Mouse (Mus musculus): ENCODE results near the gene Gm28168. TPM values are rescaled to one million over a fixed set of nuclear protein-coding genes. Genes with fewer than 3 reads are reported as not detected.
"Not testable (repeated sequence)": the region's sequence is repeated elsewhere in the genome, so short reads cannot be mapped to it uniquely, and the experiment has no call there.

Gene Gm28168
- polyA plus RNA-seq (2015; fragmentation: Nextera tagmentation; extraction: Ambion mirVana), result not detected in 2 replicates

DNA sequence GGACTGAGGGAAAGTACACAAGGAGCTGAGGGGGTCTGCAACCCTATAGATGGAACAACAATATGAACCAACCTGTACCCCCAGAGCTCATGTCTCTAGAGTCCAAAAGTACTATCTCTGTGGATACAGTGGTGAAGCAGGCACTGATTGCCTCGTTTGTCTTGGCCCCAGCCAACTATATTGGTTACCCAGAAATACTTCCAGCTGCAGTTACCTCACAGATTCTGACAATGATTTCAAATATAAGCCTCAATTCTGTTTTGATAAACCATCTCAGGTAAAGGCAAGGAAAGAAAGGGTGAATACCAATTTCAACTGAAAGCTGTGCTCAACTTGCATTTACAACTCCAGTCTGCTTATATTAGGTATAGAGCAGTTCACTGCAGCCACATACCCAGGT lies at the start of gene Gm28168:
Gm28168 (plus strand) TSS at position 301 of the 400 bp plus-strand sequence.
- not testable (repeated sequence) for DNase-seq; H3K36me3 ChIP-seq (replicated peaks; ENCODE audit: insufficient read depth, low read length); H3K4me2 ChIP-seq (ENCODE audit: low read depth, low read length); H3K4me1 ChIP-seq (ENCODE audit: insufficient read depth); H3K27ac ChIP-seq (ENCODE audit: low read depth); H3K9me3 ChIP-seq (ENCODE audit: low read length); H3K9ac ChIP-seq (replicated peaks); ATAC-seq; H3K4me3 ChIP-seq (ENCODE audit: low read depth, low read length); H3K27me3 ChIP-seq (ENCODE audit: insufficient read depth, low read length)
- 67% methylated on average over 1 of the region's 1 CpGs for WGBS (ENCODE audit: insufficient replicate concordance)

DNA sequence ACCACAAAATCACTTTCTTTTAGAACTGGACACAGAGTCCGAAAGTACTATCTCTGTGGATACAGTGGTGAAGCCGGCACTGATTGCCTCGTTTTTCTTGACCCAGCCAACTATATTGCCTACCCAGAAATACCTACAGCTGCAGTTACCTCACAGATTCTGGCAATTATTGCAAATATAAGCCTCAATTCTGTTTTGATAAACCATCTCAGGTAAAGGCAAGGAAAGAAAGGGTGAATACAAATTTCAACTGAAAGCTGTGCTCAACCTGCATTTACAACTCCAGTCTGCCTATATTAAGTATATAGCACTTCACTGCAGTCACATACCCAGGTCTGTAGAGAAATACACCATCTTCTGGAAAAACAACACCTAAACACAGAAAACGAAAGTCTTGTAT lies 37.8 kb downstream of the Gm28168 start, which contains the start of gene Gm7145:
Gm7145 (plus strand) TSS at position 301 of the 400 bp plus-strand sequence.
- no peak within 1 kb of the TSS for H3K4me2 ChIP-seq (ENCODE audit: low read depth, low read length)
- no peak within 1 kb of the TSS for H3K9ac ChIP-seq (replicated peaks)
- DNase-seq (no peak), ATAC-seq (no peak)
- H3K4me1 ChIP-seq (ENCODE audit: insufficient read depth), result no peaks in the 10 kb centered on the region
- no peak within 1 kb of the TSS for H3K4me3 ChIP-seq (ENCODE audit: low read depth, low read length)
- TF ChIP-seq CTCF (IDR thresholded peaks at IDR 0.05; ENCODE audit: low read depth), result no peak
- no peak for TF ChIP-seq EP300 (IDR thresholded peaks at IDR 0.05; ENCODE audit: low read depth)
- WGBS (ENCODE audit: insufficient replicate concordance), result 54% methylated on average over 4 of the region's 4 CpGs
- no peaks in the 10 kb centered on the region for H3K27me3 ChIP-seq (ENCODE audit: insufficient read depth, low read length)
- H3K9me3 ChIP-seq (ENCODE audit: low read length), result no peaks in the 10 kb centered on the region
- no peaks in the 10 kb centered on the region for H3K36me3 ChIP-seq (replicated peaks; ENCODE audit: insufficient read depth, low read length)
- H3K27ac ChIP-seq (ENCODE audit: low read depth), result no peak within 1 kb of the TSS

Other genes starting within 250 kb of the Gm28168 start
- gene Gm28363, start 230.9 kb upstream of the Gm28168 start, polyA plus RNA-seq (2015; fragmentation: Nextera tagmentation; extraction: Ambion mirVana), result not detected in 2 replicates
- gene B020011L13Rik, start 146.9 kb upstream of the Gm28168 start, polyA plus RNA-seq (2015; fragmentation: Nextera tagmentation; extraction: Ambion mirVana), result not detected in 2 replicates
- gene Gm28360, start 97.9 kb upstream of the Gm28168 start, polyA plus RNA-seq (2015; fragmentation: Nextera tagmentation; extraction: Ambion mirVana), result not detected in 2 replicates
- gene Gm7145, start 37.9 kb downstream of the Gm28168 start, polyA plus RNA-seq (2015; fragmentation: Nextera tagmentation; extraction: Ambion mirVana), result not detected in 2 replicates
- not detected in 2 replicates for gene Gm29106, start 248.5 kb downstream of the Gm28168 start, polyA plus RNA-seq (2015; fragmentation: Nextera tagmentation; extraction: Ambion mirVana)